Mouse (Mus musculus): ENCODE measurements at regions not wholly inside any gene's neighbourhood (a gene's known extent, or its start where the extent isn't known, plus 50 kb on each side); places are given as distances from the start of the nearest gene placed in this dataset.
A peak's percentile ranks its signal among the peaks of the same experiment; 100 is the strongest.

DNA sequence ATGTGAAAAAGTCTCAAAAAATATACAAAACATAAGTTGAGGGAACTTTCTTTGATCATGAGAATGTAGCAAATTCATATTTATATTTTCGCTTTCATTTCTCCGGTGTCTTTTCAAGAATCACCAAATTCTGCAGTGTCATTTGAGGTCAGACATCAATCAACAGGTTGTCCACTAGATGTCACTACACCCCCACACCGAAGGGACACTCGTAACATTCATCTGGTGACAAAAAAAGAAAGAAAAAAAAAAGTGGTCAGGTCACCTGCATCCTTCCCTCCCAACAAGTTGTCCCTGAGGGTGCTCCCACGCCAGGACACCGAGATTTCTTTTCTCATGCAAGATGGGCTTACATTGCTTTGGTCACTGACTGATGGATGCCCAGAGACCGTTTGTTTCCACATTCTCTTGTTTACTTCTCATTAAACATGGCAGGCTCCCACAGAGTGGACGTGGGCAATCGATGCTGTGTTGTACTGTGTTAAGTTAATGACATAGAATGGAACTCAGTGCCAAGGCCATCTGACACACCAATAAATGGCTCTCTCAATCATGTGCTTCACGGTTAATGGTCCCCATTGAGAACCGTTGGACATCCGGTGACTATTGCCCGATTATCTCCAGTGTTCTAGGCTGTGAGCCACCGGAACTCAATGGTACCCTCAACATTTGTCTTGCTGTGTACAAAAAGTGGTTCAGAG is 199.1 kb upstream of the Gadl1 start:
- Histone ChIP-seq H3K9me3 (replicated peaks) (no peaks in the 10 kb centered on the region), H3K27ac (no peak overlapping the region), H3K27me3 (replicated peaks) (no peaks in the 10 kb centered on the region), H3K4me3 (no peak overlapping the region), H3K36me3 (no peaks in the 10 kb centered on the region), H3K4me2 (no peak overlapping the region), H3K4me1 (peaks cover 14% of the 10 kb centered on the region; the same call in 1 of the 2 replicates), H3K9ac (no peak overlapping the region)
- ATAC-seq, result no peak
- 64% methylated on average over 14 of the region's 14 CpGs for WGBS (ENCODE audit: insufficient replicate concordance)

DNA sequence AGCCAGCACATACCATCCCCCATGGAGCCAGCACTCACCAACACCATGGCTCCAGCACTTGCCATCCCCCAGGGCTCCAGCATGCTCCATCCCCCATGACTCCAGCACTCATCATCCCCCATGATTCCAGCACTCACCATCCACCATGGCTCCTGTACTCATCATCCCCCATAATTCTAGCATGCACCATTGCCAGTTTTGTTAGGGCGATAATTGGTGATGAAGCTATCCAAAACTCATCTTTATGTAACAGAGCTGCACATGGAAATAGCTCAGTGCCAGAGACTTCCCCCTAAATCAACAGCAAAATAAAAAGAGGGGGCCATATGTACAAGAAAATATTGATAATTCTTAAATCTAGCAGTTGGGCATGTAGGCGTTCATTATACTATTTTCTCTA is 188.9 kb upstream of the Gadl1 start:
- 68% methylated on average over 2 of the region's 2 CpGs for WGBS (ENCODE audit: insufficient replicate concordance)
- Histone ChIP-seq H3K27ac (no peak overlapping the region), H3K9me3 (replicated peaks) (no peaks in the 10 kb centered on the region), H3K4me1 (no peaks in the 10 kb centered on the region), H3K27me3 (replicated peaks) (no peaks in the 10 kb centered on the region), H3K4me3 (no peak overlapping the region), H3K9ac (no peak overlapping the region), H3K36me3 (no peaks in the 10 kb centered on the region), H3K4me2 (no peak overlapping the region)
- no peak for ATAC-seq

DNA sequence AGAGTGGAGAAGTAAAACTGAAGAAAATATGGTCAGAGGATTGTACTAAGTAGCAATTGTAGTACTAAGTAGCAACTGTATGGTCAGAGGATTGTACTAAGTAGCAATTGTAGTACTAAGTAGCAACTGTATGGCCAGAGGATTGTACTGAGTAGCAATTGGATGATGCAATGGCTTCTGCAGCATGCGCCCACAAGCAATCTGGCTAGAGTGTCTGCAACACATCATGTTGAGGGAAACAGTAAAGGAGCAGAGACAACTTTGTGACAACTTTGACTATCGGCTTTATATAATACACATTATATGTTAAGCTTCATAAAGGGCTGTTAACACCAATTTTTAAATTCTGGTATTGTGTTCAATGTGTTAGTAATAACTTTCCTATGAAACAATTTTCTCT is 188.4 kb upstream of the Gadl1 start:
- ATAC-seq, result no peak
- Histone ChIP-seq H3K27me3 (replicated peaks) (no peaks in the 10 kb centered on the region), H3K36me3 (no peaks in the 10 kb centered on the region), H3K4me3 (no peak overlapping the region), H3K9ac (no peak overlapping the region), H3K9me3 (replicated peaks) (no peaks in the 10 kb centered on the region), H3K4me2 (no peak overlapping the region), H3K4me1 (no peaks in the 10 kb centered on the region), H3K27ac (no peak overlapping the region)
- 75% methylated on average over 2 of the region's 2 CpGs for WGBS (ENCODE audit: insufficient replicate concordance)

- Histone ChIP-seq H3K9me3 (replicated peaks) (no peaks in the 10 kb centered on the region), H3K27ac (no peak overlapping the region), H3K4me3 (no peak overlapping the region), H3K4me2 (no peak overlapping the region), H3K27me3 (replicated peaks) (no peaks in the 10 kb centered on the region), H3K36me3 (no peaks in the 10 kb centered on the region), H3K9ac (no peak overlapping the region), H3K4me1 (no peaks in the 10 kb centered on the region)
- 36% methylated on average over 2 of the region's 2 CpGs for WGBS (ENCODE audit: insufficient replicate concordance)
- no peak for ATAC-seq
These were observed 185.2 kb upstream of the Gadl1 start for GRCm38 (mm10) chr9:115724063-115724462.

- Histone ChIP-seq H3K36me3 (no peaks in the 10 kb centered on the region), H3K27me3 (replicated peaks) (no peaks in the 10 kb centered on the region), H3K4me2 (no peak overlapping the region), H3K27ac (no peak overlapping the region), H3K9me3 (replicated peaks) (no peaks in the 10 kb centered on the region), H3K4me3 (no peak overlapping the region), H3K4me1 (no peaks in the 10 kb centered on the region), H3K9ac (no peak overlapping the region)
- 78% methylated on average over 5 of the region's 5 CpGs for WGBS (ENCODE audit: insufficient replicate concordance)
- ATAC-seq, result no peak
These were observed 181.9 kb upstream of the Gadl1 start for GRCm38 (mm10) chr9:115727361-115727760.

GRCm38 (mm10) chr9:115731557-115731956 is 177.7 kb upstream of the Gadl1 start:
- Histone ChIP-seq H3K27me3 (replicated peaks) (no peaks in the 10 kb centered on the region), H3K4me2 (no peak overlapping the region), H3K9ac (no peak overlapping the region), H3K4me1 (no peaks in the 10 kb centered on the region), H3K36me3 (no peaks in the 10 kb centered on the region), H3K4me3 (no peak overlapping the region), H3K9me3 (replicated peaks) (no peaks in the 10 kb centered on the region), H3K27ac (no peak overlapping the region)
- ATAC-seq, result no peak
- 61% methylated on average over 6 of the region's 6 CpGs for WGBS (ENCODE audit: insufficient replicate concordance)

- 63% methylated on average over 4 of the region's 4 CpGs for WGBS (ENCODE audit: insufficient replicate concordance)
- H3K9ac ChIP-seq, result no peak overlapping the region
- no peak overlapping the region for H3K4me3 ChIP-seq
- no peaks in the 10 kb centered on the region for H3K9me3 ChIP-seq (replicated peaks)
- no peak overlapping the region for H3K4me2 ChIP-seq
- no peak overlapping the region for H3K27ac ChIP-seq
- no peak for ATAC-seq
- no peaks in the 10 kb centered on the region for H3K36me3 ChIP-seq
- no peaks in the 10 kb centered on the region for H3K4me1 ChIP-seq
- no peaks in the 10 kb centered on the region for H3K27me3 ChIP-seq (replicated peaks)
These were observed 176.2 kb upstream of the Gadl1 start for GRCm38 (mm10) chr9:115733104-115733503.

- H3K36me3 ChIP-seq, result no peaks in the 10 kb centered on the region
- H3K27me3 ChIP-seq (replicated peaks), result no peaks in the 10 kb centered on the region
- ATAC-seq, result no peak
- no peak overlapping the region for H3K27ac ChIP-seq
- H3K4me1 ChIP-seq, result no peaks in the 10 kb centered on the region
- no peak overlapping the region for H3K4me2 ChIP-seq
- no peak overlapping the region for H3K9ac ChIP-seq
- no peaks in the 10 kb centered on the region for H3K9me3 ChIP-seq (replicated peaks)
- no peak overlapping the region for H3K4me3 ChIP-seq
- 69% methylated on average over 5 of the region's 5 CpGs for WGBS (ENCODE audit: insufficient replicate concordance)
These were observed 169.3 kb upstream of the Gadl1 start for GRCm38 (mm10) chr9:115739984-115740383.

- 16% methylated on average over 9 of the region's 9 CpGs for WGBS (ENCODE audit: insufficient replicate concordance)
These were observed 162.8 kb upstream of the Gadl1 start for GRCm38 (mm10) chr9:115746436-115746835.

DNA sequence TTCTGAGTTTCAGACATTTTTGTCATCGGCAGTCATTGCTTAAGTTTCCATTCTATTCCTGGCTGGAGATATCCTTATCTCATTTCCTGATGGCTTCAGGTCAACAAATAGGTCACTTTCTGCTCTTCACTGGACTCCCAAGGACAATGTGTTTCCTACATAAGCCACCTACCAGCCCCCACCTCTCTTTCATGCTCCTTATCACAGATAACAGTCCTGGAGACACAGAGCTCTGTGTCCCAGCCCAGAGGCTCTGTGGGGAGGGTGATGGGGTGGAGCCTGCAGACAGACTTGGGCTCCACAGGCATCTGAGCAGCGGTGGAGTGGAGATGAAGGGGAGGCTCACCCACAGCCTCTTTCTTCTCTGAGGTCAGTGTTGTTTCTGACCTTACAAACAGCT is 148.8 kb upstream of the Gadl1 start:
- Histone ChIP-seq H3K4me1 (peaks cover 11% of the 10 kb centered on the region), H3K36me3 (no peaks in the 10 kb centered on the region), H3K27me3 (replicated peaks) (no peaks in the 10 kb centered on the region), H3K9me3 (replicated peaks) (no peaks in the 10 kb centered on the region), H3K9ac (no peak overlapping the region), H3K4me3 (no peak overlapping the region), H3K27ac (no peak overlapping the region), H3K4me2 (0 out of 2 replicates have a peak overlapping the region, but pooled peaks have one; percentile 6)
- 0% methylated on average over 2 of the region's 2 CpGs for WGBS (ENCODE audit: insufficient replicate concordance)
- peak; percentile 80 for ATAC-seq

More at GRCm38 (mm10) chr9:115746436-115746835, 162.8 kb upstream of the Gadl1 start:
- H3K27me3 ChIP-seq (replicated peaks), result no peaks in the 10 kb centered on the region
- no peak overlapping the region for H3K4me3 ChIP-seq
- no peak overlapping the region for H3K9ac ChIP-seq
- no peak overlapping the region for H3K27ac ChIP-seq
- H3K4me1 ChIP-seq, result no peaks in the 10 kb centered on the region
- no peaks in the 10 kb centered on the region for H3K36me3 ChIP-seq
- H3K9me3 ChIP-seq (replicated peaks), result no peaks in the 10 kb centered on the region
- H3K4me2 ChIP-seq, result no peak overlapping the region
- ATAC-seq, result no peak

DNA sequence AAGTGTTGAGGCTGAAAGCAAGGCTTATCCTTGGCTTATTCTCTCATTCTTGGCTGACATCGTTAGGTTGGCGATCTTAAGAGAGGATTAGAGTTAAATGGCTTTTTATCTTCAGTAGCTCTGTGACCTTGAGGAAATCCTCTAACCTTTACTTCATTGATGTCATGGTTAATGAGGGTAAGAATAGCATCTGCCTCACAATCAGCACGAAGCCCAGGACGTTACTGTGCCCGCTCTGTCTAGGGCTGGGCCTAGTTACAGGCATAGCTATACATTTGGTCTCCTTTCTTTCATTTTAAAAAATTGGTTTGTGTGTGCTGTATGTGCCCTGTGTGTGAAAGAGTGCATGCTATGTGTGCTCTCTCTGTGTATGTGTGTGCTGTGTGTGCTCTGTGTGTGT is 145.1 kb upstream of the Gadl1 start:
- Histone ChIP-seq H3K4me1 (peaks cover 11% of the 10 kb centered on the region), H3K27ac (no peak overlapping the region), H3K27me3 (replicated peaks) (no peaks in the 10 kb centered on the region), H3K4me2 (no peak overlapping the region), H3K4me3 (no peak overlapping the region), H3K9me3 (replicated peaks) (no peaks in the 10 kb centered on the region), H3K9ac (no peak overlapping the region), H3K36me3 (no peaks in the 10 kb centered on the region)
- ATAC-seq, result no peak
- WGBS (ENCODE audit: insufficient replicate concordance), result 75% methylated on average over 5 of the region's 5 CpGs

- 75% methylated on average over 6 of the region's 6 CpGs for WGBS (ENCODE audit: insufficient replicate concordance)
- Histone ChIP-seq H3K27me3 (replicated peaks) (no peaks in the 10 kb centered on the region), H3K9ac (no peak overlapping the region), H3K4me3 (no peak overlapping the region), H3K4me1 (no peaks in the 10 kb centered on the region; the same call in 1 of the 2 replicates), H3K4me2 (no peak overlapping the region), H3K36me3 (no peaks in the 10 kb centered on the region), H3K27ac (no peak overlapping the region), H3K9me3 (replicated peaks) (no peaks in the 10 kb centered on the region)
- no peak for ATAC-seq
These were observed 142.8 kb upstream of the Gadl1 start for GRCm38 (mm10) chr9:115766471-115766870.

DNA sequence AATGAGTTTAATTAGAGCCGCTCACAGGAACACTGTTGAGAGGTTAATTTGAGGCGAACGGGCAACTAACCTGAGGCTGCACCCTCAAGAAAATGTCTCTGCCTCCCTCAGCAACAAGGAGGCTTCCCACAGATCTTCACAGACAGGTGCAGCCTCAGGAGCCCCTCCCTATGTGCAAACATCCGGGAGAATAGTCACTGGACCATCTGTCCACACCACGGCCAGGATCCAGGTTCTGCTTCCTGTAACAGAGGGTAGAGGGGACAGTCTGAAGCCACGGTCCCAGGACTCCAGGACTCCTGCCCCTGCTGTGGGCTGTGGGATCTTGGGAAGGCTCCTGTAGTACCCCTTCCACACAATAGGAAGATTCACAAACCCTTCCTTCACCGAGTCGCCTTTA is 134.1 kb upstream of the Gadl1 start:
- Histone ChIP-seq H3K4me3 (no peak overlapping the region), H3K36me3 (no peaks in the 10 kb centered on the region), H3K9me3 (replicated peaks) (no peaks in the 10 kb centered on the region), H3K4me1 (no peaks in the 10 kb centered on the region), H3K4me2 (no peak overlapping the region), H3K9ac (no peak overlapping the region), H3K27me3 (replicated peaks) (no peaks in the 10 kb centered on the region), H3K27ac (no peak overlapping the region)
- WGBS (ENCODE audit: insufficient replicate concordance), result 69% methylated on average over 8 of the region's 8 CpGs
- ATAC-seq, result no peak

Measured in liver, embryonic 12.5 days (tissue).